Mouse (Mus musculus) layer of hippocampus, adult 9-10 months (tissue): Measurements from ENCODE around the gene Nek7.

Experiments used
- DNase-seq: peaks from one replicate; pipeline ENCODE4 v3.0.0; 2022; ENCODE audit warnings: low spot score

The Nek7 gene

DNA sequence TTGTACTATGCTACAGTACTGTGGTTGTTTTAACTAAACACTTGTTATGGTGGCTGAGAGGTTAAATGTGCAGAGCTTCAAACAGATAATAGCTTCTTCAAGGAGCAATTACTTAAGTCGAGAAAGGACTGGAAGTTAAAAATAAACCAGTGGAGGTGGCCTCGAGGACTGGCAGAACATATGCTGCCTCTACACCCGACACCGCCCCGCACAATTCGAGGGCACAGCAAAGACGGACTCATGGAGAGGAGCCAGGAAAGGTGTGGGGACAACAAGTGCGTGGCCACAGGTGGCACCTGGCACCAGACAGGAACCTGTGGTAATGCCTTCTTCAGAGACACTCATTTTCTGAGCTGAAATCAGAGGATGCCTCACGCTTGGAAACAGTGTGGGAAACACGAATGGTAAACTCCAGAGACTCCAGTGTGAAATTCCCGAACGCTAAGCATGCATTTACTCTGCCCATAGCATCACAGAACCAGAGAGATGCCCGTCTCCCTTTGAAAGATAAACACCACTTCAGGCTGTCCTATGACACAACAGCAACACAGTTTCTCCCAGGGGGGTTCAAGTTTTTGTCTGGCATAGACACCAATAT is 112.4 kb downstream of the Nek7 start:
- no peak for DNase-seq

DNA sequence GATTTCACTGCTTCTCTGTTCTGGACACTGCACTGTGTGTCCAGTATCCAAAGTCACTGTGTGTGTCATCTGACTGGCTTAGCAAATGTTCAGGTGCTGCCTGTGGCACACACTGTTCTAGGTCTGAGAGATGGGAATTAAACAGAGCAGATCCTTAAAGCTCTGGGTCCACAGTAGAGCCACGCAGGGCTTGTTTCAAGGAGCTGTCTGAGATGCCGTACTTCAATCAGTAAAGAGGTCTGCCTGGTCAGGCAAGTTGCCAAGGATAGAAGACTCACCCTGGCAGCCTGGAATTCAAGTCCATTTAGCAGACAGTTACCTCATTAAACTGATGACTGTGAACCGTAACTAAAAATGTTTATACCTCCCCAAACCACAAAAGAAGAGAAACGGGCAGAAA is 112.9 kb downstream of the Nek7 start:
- no peak for DNase-seq

DNA sequence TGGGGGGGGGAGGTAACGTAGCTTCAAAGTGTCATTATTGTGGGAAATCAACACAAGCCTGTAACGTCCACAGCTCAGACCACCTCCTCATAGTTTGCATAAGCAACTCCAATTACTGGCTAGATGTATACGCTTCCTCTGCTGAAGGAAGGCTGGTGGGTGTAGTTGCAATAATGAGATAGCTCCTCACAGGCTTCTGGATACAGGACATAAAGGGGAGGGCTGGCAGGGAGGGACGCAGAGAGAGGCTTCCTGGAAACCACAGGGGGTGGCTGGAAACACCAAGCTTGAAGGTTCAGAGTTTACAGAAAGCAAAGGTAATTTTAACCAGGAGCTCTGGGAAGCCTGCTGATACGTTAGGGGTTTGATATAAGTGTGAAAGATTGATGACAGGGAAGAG is 115.7 kb downstream of the Nek7 start:
- no peak for DNase-seq

DNA sequence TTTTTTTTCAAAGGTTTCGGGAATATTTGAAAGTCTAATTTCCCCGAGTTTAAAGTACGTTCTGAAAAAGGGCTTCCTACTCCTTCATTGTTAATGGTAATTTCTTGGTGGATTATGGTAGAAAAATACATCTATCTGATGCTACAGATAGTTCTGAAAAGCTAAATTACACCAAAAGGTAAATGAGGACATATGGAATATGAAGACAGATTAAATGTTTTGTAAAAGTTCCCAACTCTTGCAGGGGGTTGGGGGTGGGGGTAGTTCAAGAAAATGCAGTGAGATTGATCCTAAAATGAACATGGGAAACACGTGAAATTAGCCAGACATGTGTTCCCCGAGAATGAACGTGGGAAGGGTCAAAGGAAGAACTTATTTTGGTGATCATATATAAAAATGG is 119.2 kb downstream of the Nek7 start:
- DNase-seq, result no peak

DNA sequence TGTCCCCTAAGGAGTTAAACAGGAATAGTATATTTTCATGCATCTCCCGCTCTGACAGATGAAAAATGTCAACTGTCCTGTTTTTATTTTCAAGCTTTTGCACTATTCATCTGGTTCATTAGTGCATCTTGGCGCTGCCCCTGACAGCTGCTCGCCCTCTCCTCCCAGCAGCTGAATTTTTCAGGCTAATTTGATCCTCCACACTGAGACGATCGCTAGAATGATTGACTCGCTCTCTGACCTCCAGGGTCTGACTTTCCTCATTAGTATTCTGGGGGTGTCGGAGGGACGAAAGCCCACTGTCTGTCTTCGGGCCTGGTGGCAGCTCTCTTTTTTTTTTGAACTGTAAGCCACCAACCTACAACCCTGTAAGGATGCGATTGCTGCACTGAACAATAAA is 119.8 kb downstream of the Nek7 start:
- no peak for DNase-seq

DNA sequence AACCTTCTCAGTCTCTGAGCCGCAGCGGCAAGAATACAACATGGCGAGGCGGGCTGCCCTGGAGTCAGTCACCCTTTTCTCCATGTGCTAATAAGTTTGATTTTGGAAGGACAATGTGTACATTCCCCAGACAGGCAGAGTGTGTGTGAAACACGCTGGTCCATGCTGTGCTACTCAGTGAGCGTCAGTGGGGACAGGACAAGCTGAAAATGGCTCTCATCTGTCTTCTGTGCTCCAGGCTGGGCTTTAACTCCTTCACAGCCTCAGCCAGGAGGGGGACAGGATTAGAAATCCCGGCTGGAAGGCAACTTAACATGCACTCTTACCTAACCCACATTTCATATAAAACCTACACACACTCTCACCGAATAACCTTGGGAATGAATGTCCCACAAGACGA is 120.5 kb downstream of the Nek7 start:
- DNase-seq, result no peak

DNA sequence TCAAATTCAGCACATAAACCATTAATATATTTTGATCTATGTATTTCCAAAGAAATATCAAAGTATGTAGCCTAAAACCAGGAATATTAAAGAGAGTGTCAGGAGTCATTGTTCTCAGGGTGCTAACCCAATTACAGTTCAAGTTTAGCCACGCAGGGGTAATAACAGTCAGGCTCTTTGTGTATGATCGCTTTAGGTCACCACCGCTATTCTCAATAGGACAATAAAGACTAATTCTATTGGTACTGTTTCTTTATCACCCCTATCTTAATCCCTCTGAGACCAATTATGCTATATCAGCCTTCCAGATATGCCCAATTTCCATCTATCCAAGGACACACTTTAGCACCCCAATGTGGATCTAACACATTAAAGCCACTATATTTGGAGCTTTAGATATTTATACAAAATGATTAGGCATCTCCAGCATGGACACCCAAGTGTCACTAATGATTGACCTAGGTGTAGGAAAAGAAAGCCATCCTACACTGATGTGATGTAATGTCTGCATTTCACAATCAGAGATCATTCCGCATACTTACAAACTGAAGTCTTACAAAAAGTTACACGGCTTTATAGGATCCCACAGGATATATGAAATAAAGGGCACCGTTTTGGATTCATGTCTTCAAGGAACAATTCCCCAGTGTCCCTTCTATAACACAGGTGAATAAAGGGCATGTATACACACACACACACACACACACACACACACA is 128.4 kb downstream of the Nek7 start:
- DNase-seq, result no peak

DNA sequence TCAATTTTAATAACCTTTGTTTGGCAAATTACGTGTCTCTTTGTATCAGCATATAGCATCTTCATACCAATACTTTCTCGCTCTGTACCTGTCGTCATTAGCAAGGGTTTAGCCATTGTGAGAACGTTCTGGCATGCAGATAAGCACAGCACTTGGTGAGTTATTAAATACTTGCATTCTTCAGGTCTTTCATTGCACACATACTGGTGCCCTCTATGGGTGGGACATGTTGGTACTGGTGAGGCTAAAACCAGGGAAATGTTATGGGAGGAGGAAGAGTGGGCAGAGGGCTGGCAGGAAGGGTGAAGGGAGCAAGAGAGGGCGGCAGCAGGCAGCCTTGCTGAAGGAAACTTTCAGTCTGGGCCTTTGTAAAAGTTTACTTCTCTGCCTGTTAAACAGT is 132.4 kb downstream of the Nek7 start:
- no peak for DNase-seq

DNA sequence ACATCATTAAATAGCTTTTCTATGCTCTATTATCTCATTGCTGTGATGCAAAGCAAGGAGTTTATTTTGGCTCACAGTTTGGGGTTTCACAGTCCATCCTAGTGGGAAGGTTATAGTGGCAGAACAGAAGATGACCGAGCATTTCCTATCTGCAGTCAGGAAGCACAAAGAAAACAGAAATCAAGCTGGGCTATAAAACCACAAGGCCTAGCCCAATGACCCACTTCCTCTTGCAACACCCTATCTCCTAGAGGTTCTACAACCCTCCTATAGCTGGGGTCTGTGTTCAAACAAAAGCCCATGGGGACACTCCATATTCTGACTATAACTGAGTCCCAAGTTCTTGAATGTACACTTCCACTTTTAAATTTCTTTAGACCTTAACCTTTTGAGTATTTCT is 139.2 kb downstream of the Nek7 start:
- DNase-seq, result no peak

DNA sequence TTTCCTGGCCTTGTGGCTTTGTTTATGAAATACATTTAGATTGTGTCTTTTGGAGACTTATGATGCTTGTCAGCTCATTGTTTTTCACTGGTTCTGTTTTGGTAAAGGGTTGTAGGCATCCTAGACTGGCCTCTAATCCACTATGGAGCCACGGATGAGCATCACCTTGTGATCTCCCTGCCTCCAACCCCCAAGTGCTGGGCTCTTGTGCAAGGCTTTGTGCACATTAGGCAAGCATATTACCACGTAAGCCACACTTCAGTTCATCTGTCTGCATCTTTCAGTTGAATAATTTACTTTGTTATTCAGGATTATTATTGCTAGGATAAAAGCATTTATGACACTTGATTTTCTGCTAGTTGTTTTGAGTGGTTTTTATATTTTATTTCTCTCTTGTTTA is 154.6 kb downstream of the Nek7 start:
- DNase-seq, result no peak

DNA sequence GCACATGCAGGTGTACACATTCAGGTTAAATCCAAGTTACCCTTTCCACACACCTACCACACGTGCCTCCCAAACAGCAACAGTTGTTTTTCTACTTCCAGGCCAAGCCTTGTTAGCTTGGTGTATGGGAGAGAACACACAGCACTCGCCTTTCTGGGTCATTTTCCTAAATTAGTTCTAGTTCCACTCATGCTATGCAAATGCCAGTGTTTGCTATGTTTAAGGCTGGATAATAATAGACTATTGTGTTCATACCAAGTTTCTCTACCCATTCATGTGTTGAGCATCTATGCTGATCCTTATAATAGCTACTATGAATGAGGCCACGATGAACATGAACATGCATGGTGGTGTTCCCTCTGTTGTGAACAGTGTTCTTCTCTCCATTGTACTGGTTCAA is 158.5 kb downstream of the Nek7 start:
- DNase-seq, result no peak

DNA sequence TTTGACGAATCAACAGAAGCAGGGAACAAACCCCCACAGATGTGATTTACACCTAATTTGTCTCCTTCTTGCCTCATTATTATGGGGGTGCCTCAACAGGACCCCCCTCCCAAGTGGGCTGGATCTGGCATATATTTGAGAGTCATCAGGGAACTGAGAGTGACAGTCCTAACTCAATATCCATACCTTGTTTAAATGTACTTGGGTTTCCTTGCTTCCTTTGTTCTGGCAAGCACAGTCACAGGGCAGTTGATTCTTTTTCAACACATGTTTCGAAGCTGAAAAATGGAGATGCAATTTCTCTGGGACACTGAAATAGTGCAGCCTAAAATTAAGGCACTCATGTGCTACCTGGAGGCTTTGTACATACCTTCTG is 170.5 kb downstream of the Nek7 start:
- DNase-seq, result no peak

DNA sequence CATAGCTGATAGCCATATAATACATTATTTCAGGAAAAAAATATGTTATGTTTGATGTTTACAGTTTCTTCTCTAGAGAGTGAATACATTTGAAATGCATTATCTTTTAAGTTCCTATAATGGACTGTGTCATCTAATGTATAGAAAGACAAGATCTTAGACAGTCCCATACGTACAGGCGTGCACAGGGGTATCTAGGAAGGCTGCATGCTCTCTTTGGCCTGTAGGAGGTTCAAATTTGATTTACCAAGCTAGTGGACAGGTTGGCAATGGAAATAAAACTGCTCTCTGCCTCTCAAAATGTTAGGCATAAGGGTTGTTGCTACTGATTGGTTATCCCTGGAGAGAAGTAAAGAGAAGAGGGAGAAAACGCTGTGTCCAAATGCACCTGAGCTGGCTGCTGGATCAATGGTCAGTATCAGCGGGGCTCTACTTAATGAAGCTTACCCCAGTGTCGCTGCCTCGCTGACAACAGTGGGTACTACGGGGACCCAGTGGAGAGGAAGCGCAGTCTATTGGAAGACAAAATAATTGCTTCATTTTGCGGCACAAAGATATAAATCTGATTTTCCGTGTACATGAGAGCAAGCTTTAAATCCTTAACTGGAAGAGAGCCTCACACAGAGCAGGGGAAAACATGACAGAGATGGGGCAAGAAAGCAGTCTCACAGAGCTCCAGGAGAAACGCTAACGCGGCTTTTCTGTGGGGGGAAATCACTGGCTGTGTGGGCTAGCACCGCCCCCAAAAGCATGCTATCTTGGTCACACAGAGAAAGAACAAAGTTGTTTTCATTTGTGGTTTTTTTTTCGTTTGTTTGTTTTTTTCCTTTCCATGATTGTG is 171.1 kb downstream of the Nek7 start:
- DNase-seq, result no peak

DNA sequence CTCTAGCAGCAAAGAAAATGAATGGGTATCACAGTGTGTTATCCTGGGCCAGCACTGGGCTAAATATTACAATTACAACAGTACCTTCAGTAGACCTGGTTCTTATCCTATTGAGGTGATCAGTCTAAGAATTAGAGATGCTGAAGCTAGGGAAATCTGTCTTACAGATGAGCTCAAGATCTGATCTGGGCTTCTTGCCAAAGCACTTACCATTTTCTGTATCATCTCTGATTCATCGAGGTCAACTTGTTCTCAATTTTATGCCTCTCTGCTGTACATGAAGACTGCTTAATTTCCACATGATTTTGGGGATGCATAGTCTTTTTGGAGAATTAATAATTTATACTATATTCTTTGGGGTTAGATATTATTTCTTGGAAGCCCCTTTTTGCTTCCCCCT is 173.1 kb downstream of the Nek7 start:
- no peak for DNase-seq
